Mouse (Mus musculus): ENCODE data around the gene Ccdc90b. TPM values are rescaled to one million over a fixed set of nuclear protein-coding genes. Genes with fewer than 3 reads are reported as not detected.

The Ccdc90b gene
- total RNA-seq, 2 experiments from 2014 or later: 14.9 to 15.4 TPM

Other genes with a start within 250 kb of the Ccdc90b start
- 10 to 100 TPM; 20.6 to 24.3 TPM for gene Ankrd42, start 76.0 kb downstream of the Ccdc90b start, total RNA-seq (2021)
- 10 to 100 TPM; 50.9 to 62.2 TPM for gene Pcf11, start 108.8 kb downstream of the Ccdc90b start, total RNA-seq (2021)
- 10 to 100 TPM; 40.7 to 43.0 TPM for gene Rab30, start 180.5 kb downstream of the Ccdc90b start, total RNA-seq (2021)